ENCODE assay signal across 19 mouse cellular contexts in genomic region chr2:151585934-151586333, GRCm38 (mm10). TPM values are rescaled to one million over a fixed set of nuclear protein-coding genes. Genes with fewer than 3 reads are reported as not detected.
DNase-seq lines count a peak whose midpoint lies in the region; ATAC-seq and TF ChIP-seq lines count a peak whose summit lies in the region.
"Had no signal": no experiment of that assay in that cellular context is flagged by ENCODE, and none has a peak within 500 bp of the region (broad histone marks: within the 10 kb centered on the region; RNA-seq: fewer than 3 reads in every experiment).

No protein-coding gene starts in this region.

- dilution Hi-C loops in CH12.LX (cut with MboI; ENCODE audit: extremely low pct_ligation_motif_present, extremely low pct_unique_long_range_greater_than_20kb, low sequenced_read_pairs): no loop called here

- no peak overlapping the region for H3K4me3 ChIP-seq in embryonic facial prominence, embryonic 11.5 days (ENCODE audit: low read depth, low read length)
- no peak overlapping the region for H3K4me3 ChIP-seq in embryonic facial prominence, embryonic 10.5 days
- H3K4me3 ChIP-seq in kidney, adult 2 months (ENCODE audit: insufficient read depth, low read depth, low read length): no peak overlapping the region
- no peak overlapping the region for H3K4me3 ChIP-seq in liver, embryonic 14.5 days (ENCODE audit: insufficient read depth in 1 of 2, low read depth in 2 of 2, low read length in 2 of 2)
- no peak overlapping the region for H3K4me3 ChIP-seq in liver, embryonic 12.5 days
- H3K4me3 ChIP-seq in CH12.LX (replicated peaks in 1 of 3; ENCODE audit: low read depth in 2 of 3, low read length in 2 of 3, poor library complexity in 1 of 3): no peak overlapping the region
- no peak overlapping the region for H3K4me3 ChIP-seq in hindbrain, embryonic 10.5 days
- H3K4me3 ChIP-seq: heart, embryonic 15.5 days; hindbrain, embryonic 15.5 days; limb, embryonic 13.5 days; myocyte had no signal

- TF ChIP-seq RAD21 in CH12.LX (IDR thresholded peaks at IDR 0.05; ENCODE audit: low read depth, low read length): peak; percentile 33

- ATAC-seq in embryonic facial prominence, embryonic 11.5 days (replicated peaks; ENCODE audit: insufficient number of reproducible peaks, low FRiP score, low TSS enrichment, low read depth): peak; percentile 10; the same call in 1 of the 2 replicates
- ATAC-seq in liver, embryonic 14.5 days (ENCODE audit: insufficient read depth): no peak
- ATAC-seq in liver, embryonic 12.5 days: no peak
- ATAC-seq: activated CD4-positive, CD25-positive, alpha-beta regulatory T cell, adult 4 months had no signal

- H3K9ac ChIP-seq in embryonic facial prominence, embryonic 11.5 days (replicated peaks; ENCODE audit: low read length): no peak overlapping the region
- no peak overlapping the region for H3K9ac ChIP-seq in liver, embryonic 14.5 days (replicated peaks)
- H3K9ac ChIP-seq in liver, embryonic 12.5 days: no peak overlapping the region
- no peak overlapping the region for H3K9ac ChIP-seq in CH12.LX (ENCODE audit: insufficient read depth, low read depth)
- H3K9ac ChIP-seq: heart, embryonic 15.5 days; hindbrain, embryonic 15.5 days; limb, embryonic 13.5 days had no signal

- 63% methylated on average over 3 of the region's 3 CpGs for WGBS in embryonic facial prominence, embryonic 11.5 days
- WGBS in embryonic facial prominence, embryonic 10.5 days: 63% methylated on average over 3 of the region's 3 CpGs
- 52% methylated on average over 3 of the region's 3 CpGs for WGBS in kidney, adult 2 months
- WGBS in liver, embryonic 14.5 days (ENCODE audit: insufficient replicate concordance): 53% methylated on average over 3 of the region's 3 CpGs
- WGBS in liver, embryonic 12.5 days (ENCODE audit: insufficient replicate concordance): 53% methylated on average over 3 of the region's 3 CpGs
- WGBS in hindbrain, embryonic 10.5 days: 71% methylated on average over 3 of the region's 3 CpGs

- DNase-seq in embryonic facial prominence, embryonic 11.5 days (ENCODE audit: low spot score): no peak
- no peak for DNase-seq in embryonic facial prominence, embryonic 10.5 days (ENCODE audit: low spot score)
- no peak for DNase-seq in kidney, adult 2 months
- DNase-seq in kidney, postnatal 36 days: no peak
- no peak for DNase-seq in liver, embryonic 14.5 days (ENCODE audit: low read depth in 3 of 3, low spot score in 3 of 3)
- DNase-seq in CH12.LX (ENCODE audit: extremely low read depth): no peak
- DNase-seq in hindbrain, embryonic 10.5 days (ENCODE audit: low spot score): no peak
- DNase-seq: adrenal gland, postnatal 25 days; cerebellum, adult 9-10 months; right cerebral cortex, adult 18-20 months; thymus, postnatal 36 days had no signal

- H3K4me2 ChIP-seq in embryonic facial prominence, embryonic 11.5 days (ENCODE audit: low read depth, low read length): no peak overlapping the region
- H3K4me2 ChIP-seq in liver, embryonic 14.5 days (ENCODE audit: low read depth): no peak overlapping the region
- H3K4me2 ChIP-seq in liver, embryonic 12.5 days: no peak overlapping the region
- no peak overlapping the region for H3K4me2 ChIP-seq in CH12.LX (ENCODE audit: insufficient read depth, low read depth, poor library complexity, severe bottlenecking)
- H3K4me2 ChIP-seq: heart, embryonic 15.5 days; hindbrain, embryonic 15.5 days; limb, embryonic 13.5 days; midbrain, embryonic 11.5 days had no signal

- TF ChIP-seq CTCF in kidney, adult 2 months (conservative IDR thresholded peaks at IDR 0.05; ENCODE audit: insufficient read depth, insufficient read length, low read depth, low read length): peak; percentile 46
- TF ChIP-seq CTCF in liver, embryonic 14.5 days (IDR thresholded peaks at IDR 0.05; ENCODE audit: low read depth): peak; percentile 5; the same call in 1 of the 2 replicates
- TF ChIP-seq CTCF in CH12.LX (conservative IDR thresholded peaks at IDR 0.05 in 1 of 2, IDR thresholded peaks at IDR 0.05 in 1 of 2; ENCODE audit: low read depth in 2 of 2, low read length in 2 of 2): peak in 1 of 2 experiments; percentile 40; a peak in 2 of 4 replicates

- no peak for TF ChIP-seq POLR2A in kidney, adult 2 months (IDR thresholded peaks at IDR 0.05; ENCODE audit: low read depth, low read length)
- no peak for TF ChIP-seq POLR2A in CH12.LX (IDR thresholded peaks at IDR 0.05; ENCODE audit: low read depth, low read length)

- H3K27ac ChIP-seq in embryonic facial prominence, embryonic 11.5 days (replicated peaks; ENCODE audit: low read depth, low read length): no peak overlapping the region
- no peak overlapping the region for H3K27ac ChIP-seq in embryonic facial prominence, embryonic 10.5 days (replicated peaks)
- H3K27ac ChIP-seq in kidney, adult 2 months (ENCODE audit: insufficient read depth, low read depth, low read length): no peak overlapping the region
- no peak overlapping the region for H3K27ac ChIP-seq in liver, embryonic 14.5 days
- no peak overlapping the region for H3K27ac ChIP-seq in liver, embryonic 12.5 days
- H3K27ac ChIP-seq in CH12.LX (ENCODE audit: insufficient read depth, low read depth): no peak overlapping the region
- H3K27ac ChIP-seq in hindbrain, embryonic 10.5 days: no peak overlapping the region
- H3K27ac ChIP-seq: heart, embryonic 15.5 days; hindbrain, embryonic 15.5 days; limb, embryonic 13.5 days had no signal

- no peak for TF ChIP-seq EP300 in liver, embryonic 14.5 days (IDR thresholded peaks at IDR 0.05; ENCODE audit: low read depth)
- no peak for TF ChIP-seq EP300 in CH12.LX (IDR thresholded peaks at IDR 0.05; ENCODE audit: low read length)

- no peaks in the 10 kb centered on the region for H3K9me3 ChIP-seq in embryonic facial prominence, embryonic 11.5 days (replicated peaks; ENCODE audit: control insufficient read depth, low read length)
- H3K9me3 ChIP-seq in embryonic facial prominence, embryonic 10.5 days: no peaks in the 10 kb centered on the region
- H3K9me3 ChIP-seq in liver, embryonic 14.5 days (ENCODE audit: control insufficient read depth, low read length): no peaks in the 10 kb centered on the region
- H3K9me3 ChIP-seq in liver, embryonic 12.5 days (replicated peaks): no peaks in the 10 kb centered on the region
- peaks cover 2% of the 10 kb centered on the region for H3K9me3 ChIP-seq in CH12.LX (replicated peaks; ENCODE audit: low read length)
- no peaks in the 10 kb centered on the region for H3K9me3 ChIP-seq in hindbrain, embryonic 10.5 days
- H3K9me3 ChIP-seq: heart, embryonic 15.5 days; hindbrain, embryonic 15.5 days; limb, embryonic 13.5 days had no signal

- in situ Hi-C loops in CH12.LX (cut with MboI; ENCODE audit: low pct_ligation_motif_present, low pct_unique_long_range_greater_than_20kb, low sequenced_read_pairs): loop anchor here (25.0 kb wide), 1 partner anchor 276 kb away; no protein-coding TSS in a partner anchor

- H3K27me3 ChIP-seq in embryonic facial prominence, embryonic 11.5 days (ENCODE audit: control insufficient read depth, insufficient read depth, low read length): no peaks in the 10 kb centered on the region
- H3K27me3 ChIP-seq in embryonic facial prominence, embryonic 10.5 days (replicated peaks; ENCODE audit: low read depth, poor library complexity, severe bottlenecking): no peaks in the 10 kb centered on the region
- H3K27me3 ChIP-seq in kidney, adult 2 months (replicated peaks; ENCODE audit: control insufficient read depth, insufficient read depth, low read length): no peaks in the 10 kb centered on the region
- H3K27me3 ChIP-seq in liver, embryonic 14.5 days (ENCODE audit: control insufficient read depth, insufficient read depth, low read length): no peaks in the 10 kb centered on the region
- H3K27me3 ChIP-seq in liver, embryonic 12.5 days (replicated peaks): no peaks in the 10 kb centered on the region; the same call in 1 of the 2 replicates
- no peaks in the 10 kb centered on the region for H3K27me3 ChIP-seq in CH12.LX (replicated peaks)
- H3K27me3 ChIP-seq in hindbrain, embryonic 10.5 days (ENCODE audit: insufficient read depth, poor library complexity, severe bottlenecking): no peaks in the 10 kb centered on the region
- H3K27me3 ChIP-seq: heart, embryonic 15.5 days; hindbrain, embryonic 15.5 days; limb, embryonic 13.5 days had no signal

- no peaks in the 10 kb centered on the region for H3K36me3 ChIP-seq in embryonic facial prominence, embryonic 11.5 days (replicated peaks; ENCODE audit: control insufficient read depth, insufficient read depth, low read depth, low read length)
- no peaks in the 10 kb centered on the region for H3K36me3 ChIP-seq in embryonic facial prominence, embryonic 10.5 days (replicated peaks)
- H3K36me3 ChIP-seq in kidney, adult 2 months (ENCODE audit: control insufficient read depth, insufficient read depth, low read length): no peaks in the 10 kb centered on the region
- no peaks in the 10 kb centered on the region for H3K36me3 ChIP-seq in liver, embryonic 14.5 days (replicated peaks; ENCODE audit: control insufficient read depth, insufficient read depth, low read depth)
- no peaks in the 10 kb centered on the region for H3K36me3 ChIP-seq in liver, embryonic 12.5 days
- peaks cover 0 to 4% of the 10 kb centered on the region in 2 experiments for H3K36me3 ChIP-seq in CH12.LX (replicated peaks in 1 of 2; ENCODE audit: control insufficient read depth in 1 of 2, insufficient read depth in 1 of 2, low read length in 1 of 2)
- H3K36me3 ChIP-seq in hindbrain, embryonic 10.5 days: no peaks in the 10 kb centered on the region
- H3K36me3 ChIP-seq: heart, embryonic 15.5 days; hindbrain, embryonic 15.5 days; limb, embryonic 13.5 days had no signal

- no peaks in the 10 kb centered on the region for H3K79me2 ChIP-seq in CH12.LX (replicated peaks; ENCODE audit: control insufficient read depth, extremely low read depth, insufficient read depth, poor library complexity, severe bottlenecking)

- H3K4me1 ChIP-seq in embryonic facial prominence, embryonic 11.5 days (ENCODE audit: control insufficient read depth, insufficient read depth, low read length): no peaks in the 10 kb centered on the region
- H3K4me1 ChIP-seq in embryonic facial prominence, embryonic 10.5 days: no peaks in the 10 kb centered on the region
- H3K4me1 ChIP-seq in kidney, adult 2 months (ENCODE audit: control insufficient read depth, insufficient read depth, low read length): no peaks in the 10 kb centered on the region
- H3K4me1 ChIP-seq in liver, embryonic 14.5 days (replicated peaks; ENCODE audit: control insufficient read depth in 2 of 2, insufficient read depth in 2 of 2, low read length in 1 of 2): 0 out of 4 replicates have a peak, but pooled peaks cover 0 to 1% of the 10 kb centered on the region in 2 experiments
- no peaks in the 10 kb centered on the region for H3K4me1 ChIP-seq in liver, embryonic 12.5 days
- peaks cover 0 to 9% of the 10 kb centered on the region in 2 experiments; a peak in 3 of 4 replicates for H3K4me1 ChIP-seq in CH12.LX (ENCODE audit: control insufficient read depth in 1 of 2, insufficient read depth in 2 of 2)
- H3K4me1 ChIP-seq in hindbrain, embryonic 10.5 days (replicated peaks): peaks cover 4% of the 10 kb centered on the region
- H3K4me1 ChIP-seq: hindbrain, embryonic 15.5 days; limb, embryonic 13.5 days had no signal

RNA-seq across cellular contexts. Expression of gene Sdcbp2, which starts 13.5 kb away (rescaled TPM):
- polyA plus RNA-seq in embryonic facial prominence, embryonic 11.5 days (2014; fragmentation: Nextera tagmentation; extraction: Ambion mirVana): 0.59 and 1.0 TPM in 2 replicates
- 0.55 and 0.76 TPM in 2 replicates for polyA plus RNA-seq in embryonic facial prominence, embryonic 10.5 days (2016; fragmentation: Nextera tagmentation; extraction: Ambion mirVana)
- 1.2 and 1.3 TPM in 2 replicates for polyA plus RNA-seq in kidney, adult 2 months (2012; rRNA removed)
- 0.22 and 0.29 TPM in 2 replicates for polyA plus RNA-seq in liver, embryonic 14.5 days (2012; rRNA removed)
- 0.06 and 0.13 TPM in 2 replicates for polyA plus RNA-seq in liver, embryonic 14.5 days (2014; fragmentation: Nextera tagmentation; extraction: Ambion mirVana)
- polyA plus RNA-seq in liver, embryonic 12.5 days (2016; fragmentation: Nextera tagmentation; extraction: Ambion mirVana): 0.16 and 0.45 TPM in 2 replicates
- total RNA-seq in CH12.LX (2012; rRNA removed) (1.4 and 2.3 TPM in 2 replicates), CH12.LX (2014; rRNA removed) (1.4 and 2.4 TPM in 2 replicates)
- 0.93 and 1.1 TPM in 2 replicates for polyA plus RNA-seq in CH12.LX (2012; ENCODE audit: insufficient read length, low read depth)
- polyA plus RNA-seq in hindbrain, embryonic 10.5 days (2016; fragmentation: Nextera tagmentation; extraction: Ambion mirVana): 0.67 and 0.97 TPM in 2 replicates
- total RNA-seq: granulocyte monocyte progenitor cell, adult 5-6 weeks had no signal

RNA-seq across cellular contexts. Expression of gene Fkbp1a, which starts 43.7 kb away (rescaled TPM):
- 578 and 583 TPM in 2 replicates for polyA plus RNA-seq in embryonic facial prominence, embryonic 11.5 days (2014; fragmentation: Nextera tagmentation; extraction: Ambion mirVana)
- 585 and 615 TPM in 2 replicates for polyA plus RNA-seq in embryonic facial prominence, embryonic 10.5 days (2016; fragmentation: Nextera tagmentation; extraction: Ambion mirVana)
- 76.7 and 97.9 TPM in 2 replicates for polyA plus RNA-seq in kidney, adult 2 months (2012; rRNA removed)
- 30.5 and 36.5 TPM in 2 replicates for polyA plus RNA-seq in liver, embryonic 14.5 days (2012; rRNA removed)
- 128 and 140 TPM in 2 replicates for polyA plus RNA-seq in liver, embryonic 14.5 days (2014; fragmentation: Nextera tagmentation; extraction: Ambion mirVana)
- 233 and 244 TPM in 2 replicates for polyA plus RNA-seq in liver, embryonic 12.5 days (2016; fragmentation: Nextera tagmentation; extraction: Ambion mirVana)
- total RNA-seq in CH12.LX (2012; rRNA removed): 48.3 and 64.5 TPM in 2 replicates
- total RNA-seq in CH12.LX (2014; rRNA removed): 71.1 and 76.5 TPM in 2 replicates
- polyA plus RNA-seq in CH12.LX (2012; ENCODE audit: insufficient read length, low read depth): 369 and 388 TPM in 2 replicates
- polyA plus RNA-seq in hindbrain, embryonic 10.5 days (2016; fragmentation: Nextera tagmentation; extraction: Ambion mirVana): 600 and 645 TPM in 2 replicates

RNA-seq across cellular contexts. Expression of gene Snph, which starts 46.5 kb away (rescaled TPM):
- polyA plus RNA-seq in embryonic facial prominence, embryonic 11.5 days (2014; fragmentation: Nextera tagmentation; extraction: Ambion mirVana): 0.72 and 1.1 TPM in 2 replicates
- 0.54 and 1.00 TPM in 2 replicates for polyA plus RNA-seq in embryonic facial prominence, embryonic 10.5 days (2016; fragmentation: Nextera tagmentation; extraction: Ambion mirVana)
- polyA plus RNA-seq in kidney, adult 2 months (2012; rRNA removed): 0.31 TPM in 2 replicates
- 0.01 and 0.02 TPM in 2 replicates for polyA plus RNA-seq in liver, embryonic 14.5 days (2012; rRNA removed)
- not detected in 2 replicates for polyA plus RNA-seq in liver, embryonic 14.5 days (2014; fragmentation: Nextera tagmentation; extraction: Ambion mirVana)
- polyA plus RNA-seq in liver, embryonic 12.5 days (2016; fragmentation: Nextera tagmentation; extraction: Ambion mirVana): 0.04 TPM in 2 replicates
- total RNA-seq in CH12.LX (2012; rRNA removed) (not detected in 2 replicates), CH12.LX (2014; rRNA removed) (not detected in 2 replicates)
- polyA plus RNA-seq in CH12.LX (2012; ENCODE audit: insufficient read length, low read depth): not detected in 2 replicates
- 1.0 and 2.6 TPM in 2 replicates for polyA plus RNA-seq in hindbrain, embryonic 10.5 days (2016; fragmentation: Nextera tagmentation; extraction: Ambion mirVana)
- total RNA-seq: granulocyte monocyte progenitor cell, adult 5-6 weeks had no signal
- polyA plus RNA-seq: myocyte had no signal
